Mouse (Mus musculus) erythroblast, embryonic 14.5 days (primary cell): Measurements from ENCODE around the gene Bcr.

Source experiments
- GATA1 ChIP-seq: IDR thresholded peaks from 2 replicates; pipeline ENCODE4 v1.6.1; 2012; ENCODE audit warnings: low read length, inconsistent platforms, mixed read lengths
- TAL1 ChIP-seq: IDR thresholded peaks from 3 replicates; pipeline ENCODE4 v1.6.1; 2012; ENCODE audit warnings: low read length, inconsistent platforms, mixed read lengths

- TF ChIP-seq GATA1 (no peak), TAL1 (no peak)
Observed at GRCm38 (mm10) chr10:75028743-75029142, 31.6 kb upstream of the Bcr start.
